Mouse (Mus musculus): Measurements from ENCODE around the gene Arhgap10. TPM values are rescaled to one million over a fixed set of nuclear protein-coding genes. Genes with fewer than 3 reads are reported as not detected.

Arhgap10 gene
- polyA plus RNA-seq, 1 experiment from 2014 or later: 3.9 TPM

DNA sequence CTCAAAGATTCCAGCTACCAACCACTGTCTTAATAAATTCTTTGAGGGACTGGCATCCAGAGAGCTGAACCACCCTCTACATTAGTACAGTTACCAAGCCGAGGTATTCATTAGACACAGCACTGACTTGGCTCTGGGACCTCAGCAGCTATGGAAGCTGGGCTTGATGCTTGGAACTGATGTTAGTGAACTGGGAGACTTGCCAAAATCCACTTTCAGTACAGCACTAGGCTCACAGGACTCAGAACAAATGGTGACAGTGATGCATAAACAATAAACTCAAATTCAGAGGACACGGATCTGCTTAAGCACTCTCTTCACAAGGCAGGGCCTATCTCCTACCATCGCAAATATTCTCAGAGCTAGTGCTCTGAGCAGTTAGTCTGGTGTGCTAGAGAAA lies 204.8 kb downstream of the Arhgap10 start:
- WGBS (ENCODE audit: insufficient replicate concordance): 78% methylated on average over 3 of the region's 3 CpGs
- Histone ChIP-seq H3K9ac (replicated peaks) (no peak overlapping the region), H3K4me3 (ENCODE audit: low read depth, low read length) (no peak overlapping the region), H3K4me2 (ENCODE audit: low read depth, low read length) (no peak overlapping the region), H3K4me1 (ENCODE audit: insufficient read depth) (no peaks in the 10 kb centered on the region), H3K36me3 (replicated peaks; ENCODE audit: insufficient read depth, low read length) (no peaks in the 10 kb centered on the region; the same call in 1 of the 2 replicates), H3K9me3 (ENCODE audit: low read length) (no peaks in the 10 kb centered on the region), H3K27ac (ENCODE audit: low read depth) (no peak overlapping the region), H3K27me3 (ENCODE audit: insufficient read depth, low read length) (no peaks in the 10 kb centered on the region)
- no peak for ATAC-seq
- no peak for TF ChIP-seq CTCF (IDR thresholded peaks at IDR 0.05; ENCODE audit: low read depth)
- no peak for TF ChIP-seq EP300 (IDR thresholded peaks at IDR 0.05; ENCODE audit: low read depth)
- DNase-seq: no peak

GRCm38 (mm10) chr8:77311762-77312161 lies 206.0 kb downstream of the Arhgap10 start:
- no peak overlapping the region for H3K4me2 ChIP-seq (ENCODE audit: low read depth, low read length)
- H3K27me3 ChIP-seq (ENCODE audit: insufficient read depth, low read length): no peaks in the 10 kb centered on the region
- no peaks in the 10 kb centered on the region for H3K9me3 ChIP-seq (ENCODE audit: low read length)
- H3K36me3 ChIP-seq (replicated peaks; ENCODE audit: insufficient read depth, low read length): no peaks in the 10 kb centered on the region; the same call in 1 of the 2 replicates
- TF ChIP-seq EP300 (IDR thresholded peaks at IDR 0.05; ENCODE audit: low read depth) (no peak), CTCF (IDR thresholded peaks at IDR 0.05; ENCODE audit: low read depth) (peak; percentile 27; the same call in 1 of the 2 replicates)
- no peak overlapping the region for H3K4me3 ChIP-seq (ENCODE audit: low read depth, low read length)
- no peak overlapping the region for H3K27ac ChIP-seq (ENCODE audit: low read depth)
- 83% methylated on average over 6 of the region's 6 CpGs for WGBS (ENCODE audit: insufficient replicate concordance)
- H3K4me1 ChIP-seq (ENCODE audit: insufficient read depth): no peaks in the 10 kb centered on the region
- ATAC-seq (no peak), DNase-seq (no peak)
- H3K9ac ChIP-seq (replicated peaks): no peak overlapping the region

DNA sequence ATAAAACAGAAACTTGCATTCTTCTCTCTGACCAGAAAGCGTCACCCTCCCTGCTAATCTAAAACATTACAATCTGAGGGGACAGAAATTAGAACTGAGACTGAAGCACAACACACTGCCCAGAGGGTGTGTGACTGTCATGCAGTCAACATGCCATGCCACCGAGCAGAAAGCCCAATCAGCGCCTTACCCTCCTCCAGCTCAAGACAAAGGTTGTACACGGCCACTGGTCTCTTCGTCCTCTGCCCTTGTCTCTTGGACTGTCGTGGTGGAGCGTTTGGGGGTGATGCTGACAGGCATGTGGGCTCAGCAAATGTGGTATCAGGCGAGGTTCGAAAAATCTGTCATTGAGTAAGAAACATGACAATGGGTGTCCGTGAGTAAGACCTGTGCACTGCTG lies 207.2 kb downstream of the Arhgap10 start:
- WGBS (ENCODE audit: insufficient replicate concordance): 82% methylated on average over 10 of the region's 10 CpGs
- no peak overlapping the region for H3K27ac ChIP-seq (ENCODE audit: low read depth)
- TF ChIP-seq CTCF (IDR thresholded peaks at IDR 0.05; ENCODE audit: low read depth): no peak
- TF ChIP-seq EP300 (IDR thresholded peaks at IDR 0.05; ENCODE audit: low read depth): no peak
- no peaks in the 10 kb centered on the region; the same call in 1 of the 2 replicates for H3K36me3 ChIP-seq (replicated peaks; ENCODE audit: insufficient read depth, low read length)
- ATAC-seq: no peak
- no peaks in the 10 kb centered on the region for H3K27me3 ChIP-seq (ENCODE audit: insufficient read depth, low read length)
- no peak overlapping the region for H3K9ac ChIP-seq (replicated peaks)
- no peaks in the 10 kb centered on the region for H3K9me3 ChIP-seq (ENCODE audit: low read length)
- H3K4me1 ChIP-seq (ENCODE audit: insufficient read depth): no peaks in the 10 kb centered on the region
- H3K4me2 ChIP-seq (ENCODE audit: low read depth, low read length): no peak overlapping the region
- no peak overlapping the region for H3K4me3 ChIP-seq (ENCODE audit: low read depth, low read length)
- DNase-seq: no peak

- ATAC-seq: no peak
- no peak overlapping the region for H3K4me2 ChIP-seq (ENCODE audit: low read depth, low read length)
- no peak for DNase-seq
- H3K27ac ChIP-seq (ENCODE audit: low read depth): no peak overlapping the region
- WGBS (ENCODE audit: insufficient replicate concordance): 79% methylated on average over 8 of the region's 8 CpGs
- H3K9me3 ChIP-seq (ENCODE audit: low read length): no peaks in the 10 kb centered on the region
- H3K9ac ChIP-seq (replicated peaks): no peak overlapping the region
- H3K4me1 ChIP-seq (ENCODE audit: insufficient read depth): no peaks in the 10 kb centered on the region
- H3K4me3 ChIP-seq (ENCODE audit: low read depth, low read length): no peak overlapping the region
- H3K36me3 ChIP-seq (replicated peaks; ENCODE audit: insufficient read depth, low read length): no peaks in the 10 kb centered on the region; the same call in 1 of the 2 replicates
- no peaks in the 10 kb centered on the region for H3K27me3 ChIP-seq (ENCODE audit: insufficient read depth, low read length)
- TF ChIP-seq EP300 (IDR thresholded peaks at IDR 0.05; ENCODE audit: low read depth) (no peak), CTCF (IDR thresholded peaks at IDR 0.05; ENCODE audit: low read depth) (no peak)
Measured at GRCm38 (mm10) chr8:77310026-77310425, 207.7 kb downstream of the Arhgap10 start.

- H3K27ac ChIP-seq (ENCODE audit: low read depth): no peak overlapping the region
- no peaks in the 10 kb centered on the region for H3K27me3 ChIP-seq (ENCODE audit: insufficient read depth, low read length)
- no peak overlapping the region for H3K4me2 ChIP-seq (ENCODE audit: low read depth, low read length)
- no peak overlapping the region for H3K4me3 ChIP-seq (ENCODE audit: low read depth, low read length)
- DNase-seq: no peak
- H3K36me3 ChIP-seq (replicated peaks; ENCODE audit: insufficient read depth, low read length): peaks cover 3% of the 10 kb centered on the region; the same call in 1 of the 2 replicates
- ATAC-seq: no peak
- H3K9me3 ChIP-seq (ENCODE audit: low read length): peaks cover 4% of the 10 kb centered on the region; the same call in 1 of the 2 replicates
- 85% methylated on average over 11 of the region's 11 CpGs for WGBS (ENCODE audit: insufficient replicate concordance)
- H3K4me1 ChIP-seq (ENCODE audit: insufficient read depth): no peaks in the 10 kb centered on the region
- TF ChIP-seq CTCF (IDR thresholded peaks at IDR 0.05; ENCODE audit: low read depth): no peak
- TF ChIP-seq EP300 (IDR thresholded peaks at IDR 0.05; ENCODE audit: low read depth): no peak
- no peak overlapping the region for H3K9ac ChIP-seq (replicated peaks)
Measured at GRCm38 (mm10) chr8:77294599-77294998, 223.2 kb downstream of the Arhgap10 start.

- Histone ChIP-seq H3K4me2 (ENCODE audit: low read depth, low read length) (no peak overlapping the region), H3K4me1 (ENCODE audit: insufficient read depth) (no peaks in the 10 kb centered on the region), H3K36me3 (replicated peaks; ENCODE audit: insufficient read depth, low read length) (peaks cover 3% of the 10 kb centered on the region; the same call in 1 of the 2 replicates), H3K27me3 (ENCODE audit: insufficient read depth, low read length) (no peaks in the 10 kb centered on the region), H3K9me3 (ENCODE audit: low read length) (peaks cover 4% of the 10 kb centered on the region; the same call in 1 of the 2 replicates), H3K9ac (replicated peaks) (no peak overlapping the region), H3K4me3 (ENCODE audit: low read depth, low read length) (no peak overlapping the region), H3K27ac (ENCODE audit: low read depth) (no peak overlapping the region)
- no peak for TF ChIP-seq CTCF (IDR thresholded peaks at IDR 0.05; ENCODE audit: low read depth)
- no peak for TF ChIP-seq EP300 (IDR thresholded peaks at IDR 0.05; ENCODE audit: low read depth)
- DNase-seq: no peak
- ATAC-seq: no peak
- WGBS (ENCODE audit: insufficient replicate concordance): 80% methylated on average over 11 of the region's 11 CpGs
Measured at GRCm38 (mm10) chr8:77292649-77293048, 225.1 kb downstream of the Arhgap10 start.

All from liver, postnatal 0 days (tissue).